Mouse (Mus musculus) inflammation-experienced regulatory T-cells, adult 6 months (primary cell): ENCODE data around the gene 4930404H24Rik. TPM values are rescaled to one million over a fixed set of nuclear protein-coding genes. Genes with fewer than 3 reads are reported as not detected.
"Not testable (repeated sequence)": the region's sequence is repeated elsewhere in the genome, so short reads cannot be mapped to it uniquely, and the experiment has no call there.

Experiments
- ATAC-seq: one replicate; pipeline ENCODE4 v1.8.0; 2017
- polyA plus RNA-seq, 3 experiments: library from polyadenylated mRNA; unstranded; fragments of 100-300 nt; shearing (Covaris generic); gene quantifications; one replicate each; pipeline ENCODE4 v1.2.1; 2017

The 4930404H24Rik gene
- polyA plus RNA-seq, 3 experiments from 2014 or later, result not detected

DNA sequence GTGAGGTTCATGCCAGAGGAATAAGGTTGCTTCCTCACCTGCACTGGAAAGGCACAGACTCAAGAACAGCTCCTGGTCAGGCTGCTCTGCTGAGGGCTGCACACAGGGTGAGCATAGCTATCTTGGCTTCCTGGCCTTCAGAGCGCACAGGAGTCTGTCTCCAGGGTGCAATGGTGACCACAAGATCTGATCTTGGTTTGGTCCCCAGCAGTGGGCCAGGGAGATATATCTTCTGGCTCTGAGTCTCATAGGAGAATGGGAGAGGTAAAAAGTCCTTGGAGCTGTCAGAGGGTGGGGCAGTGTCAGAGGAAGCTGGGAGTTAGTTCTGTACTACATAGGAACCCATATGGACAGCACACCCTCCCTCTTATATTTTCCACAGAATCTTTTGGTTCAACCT is 13.1 kb upstream of the 4930404H24Rik start:
- no peak for ATAC-seq

DNA sequence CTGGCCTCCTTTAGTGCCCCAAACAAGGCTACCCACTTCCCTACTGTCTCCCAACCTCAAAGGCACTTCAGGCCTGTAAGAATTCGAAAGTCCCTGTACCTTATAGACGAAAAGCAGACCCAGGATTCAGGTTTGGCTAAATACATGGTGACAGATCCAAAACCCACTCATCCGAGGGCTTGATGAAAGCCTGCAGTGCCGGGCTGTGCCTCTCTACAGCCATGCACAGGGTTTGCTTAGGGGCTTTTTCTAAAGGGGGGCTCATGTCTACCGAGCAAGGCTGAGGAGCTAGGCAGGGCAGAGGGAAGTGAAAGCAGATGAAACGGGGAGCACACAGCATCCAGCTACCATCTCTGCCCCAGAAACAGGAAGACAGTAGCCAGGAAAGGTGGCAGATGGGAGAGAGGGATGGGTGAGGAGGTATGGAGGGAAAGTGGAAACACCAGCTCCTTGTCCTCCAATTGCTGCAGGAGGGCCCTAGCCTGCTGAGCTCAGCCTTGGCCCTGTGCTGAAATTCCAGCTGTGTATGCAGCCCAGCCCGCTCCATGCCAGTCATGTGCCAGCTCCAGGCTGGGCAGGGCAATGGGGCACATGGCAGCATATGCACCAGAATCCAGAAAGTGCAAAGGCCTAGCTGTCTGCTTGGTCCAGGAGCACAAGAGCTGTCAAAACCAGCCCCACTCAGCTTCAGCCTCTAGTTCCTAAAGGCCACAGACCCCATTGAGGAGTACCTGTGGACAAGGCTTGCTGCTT is 11.3 kb upstream of the 4930404H24Rik start:
- no peak for ATAC-seq

DNA sequence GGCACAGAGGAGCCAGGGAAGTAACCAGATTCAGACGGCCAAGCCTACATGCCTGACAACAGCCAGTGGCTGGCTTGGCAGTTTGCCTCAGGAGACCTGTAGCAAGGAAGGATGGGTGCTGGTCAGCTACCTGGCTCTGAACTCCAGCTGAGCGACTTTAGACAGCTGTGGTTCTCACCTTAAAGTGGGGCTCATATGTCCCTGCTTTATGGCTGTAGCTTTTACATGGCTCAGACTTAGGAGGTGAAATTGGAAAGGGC is 10.8 kb upstream of the 4930404H24Rik start:
- ATAC-seq, result no peak

DNA sequence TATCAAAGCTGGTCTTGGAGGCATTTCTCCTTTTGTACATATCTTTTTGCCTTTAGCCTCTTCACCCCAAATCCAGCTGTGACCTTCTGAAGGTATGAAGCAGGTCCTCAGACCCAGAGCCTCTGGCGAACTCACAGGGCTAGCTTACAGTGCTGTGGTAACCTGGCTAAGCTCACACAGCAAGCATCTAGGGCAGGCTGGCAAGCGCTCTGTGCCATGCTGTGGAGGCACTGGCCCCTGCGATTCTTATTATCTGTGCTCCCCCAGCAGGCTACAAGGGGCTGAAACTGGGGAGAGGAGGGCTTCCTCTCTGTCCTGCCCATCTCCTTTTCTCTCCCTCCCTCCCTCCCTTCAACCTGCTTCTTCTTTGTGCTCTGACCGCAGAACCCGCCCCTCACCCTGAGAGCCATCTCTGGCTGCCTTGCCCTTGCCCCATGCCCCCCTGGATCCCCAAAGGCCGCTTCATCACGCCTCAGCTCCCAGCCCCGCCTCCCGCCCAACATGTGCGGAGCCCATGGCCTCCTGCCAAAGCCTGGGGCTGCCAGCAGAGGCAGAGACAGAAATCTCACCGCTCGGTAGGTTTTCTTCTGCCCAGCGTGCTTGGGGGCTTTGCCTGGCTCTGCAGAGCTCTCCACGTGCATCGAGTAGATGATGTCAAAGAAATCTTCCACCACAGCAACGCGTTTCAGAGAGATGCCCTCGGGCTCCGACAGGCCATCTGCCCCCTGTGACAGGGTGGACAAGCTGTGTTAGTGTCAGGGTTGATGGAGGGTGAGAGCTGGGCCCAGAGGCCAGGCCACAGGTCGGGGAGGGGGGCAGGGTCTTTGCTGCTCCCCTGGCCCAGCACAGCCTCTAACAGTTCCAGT is 9.2 kb upstream of the 4930404H24Rik start:
- ATAC-seq, result no peak

DNA sequence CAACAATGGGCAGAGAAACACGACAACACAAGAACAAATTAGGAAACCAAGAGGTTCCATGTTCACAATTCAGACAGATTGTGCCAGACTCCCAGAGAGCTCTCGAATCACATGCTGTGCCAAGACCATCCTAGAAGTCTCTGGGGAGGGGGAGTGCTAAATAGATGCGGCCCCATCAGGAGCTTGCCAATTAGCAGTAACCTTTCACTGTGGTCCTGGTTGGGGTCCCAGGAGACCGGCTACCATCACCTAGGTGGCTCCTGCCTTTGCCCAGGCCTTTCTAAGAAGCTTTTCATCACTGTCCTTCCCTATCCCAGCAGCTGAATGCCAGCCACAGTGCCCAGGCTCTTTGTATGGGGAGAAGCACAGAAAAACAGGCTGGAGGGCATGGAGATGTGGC is 8.5 kb upstream of the 4930404H24Rik start:
- no peak for ATAC-seq

DNA sequence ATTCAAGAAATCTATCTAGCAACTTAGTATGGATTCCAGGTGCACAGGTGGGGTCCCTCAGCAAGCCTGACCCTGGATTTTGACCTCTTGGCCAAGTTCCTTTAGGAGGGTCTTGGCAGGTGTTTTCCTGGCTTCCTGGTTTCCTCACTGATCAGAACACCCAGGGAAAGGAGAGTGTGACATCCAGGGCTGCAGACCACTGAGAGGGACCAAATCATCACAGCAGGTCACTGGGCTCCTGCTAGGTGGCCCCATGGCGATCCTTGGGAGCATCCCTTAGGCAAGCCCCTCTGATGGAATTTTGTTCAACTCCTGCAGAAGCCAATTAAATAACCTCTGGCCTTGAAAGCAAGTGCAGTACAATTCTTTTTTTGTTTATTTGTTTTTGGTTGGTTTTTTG is 2.5 kb upstream of the 4930404H24Rik start:
- no peak for ATAC-seq

DNA sequence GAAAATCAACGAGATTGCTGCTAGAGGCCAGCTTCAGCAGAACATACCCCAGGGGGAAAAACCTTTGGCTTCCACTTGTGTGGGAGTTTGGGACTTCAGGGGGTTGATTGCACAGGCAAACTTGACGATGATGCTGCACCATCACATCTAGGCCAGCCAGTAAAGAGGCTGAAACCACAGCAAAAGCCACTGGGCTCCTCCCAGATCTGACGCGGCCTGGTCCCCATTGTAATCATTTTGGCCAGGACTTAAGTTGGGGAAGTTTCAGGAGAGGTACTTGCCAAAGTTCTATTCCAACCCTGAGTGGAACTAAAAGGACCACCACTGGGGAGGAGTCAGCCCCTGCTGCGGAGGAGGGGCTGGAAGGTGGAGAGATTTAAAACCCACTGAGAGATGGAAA is 1.6 kb upstream of the 4930404H24Rik start:
- ATAC-seq, result no peak

DNA sequence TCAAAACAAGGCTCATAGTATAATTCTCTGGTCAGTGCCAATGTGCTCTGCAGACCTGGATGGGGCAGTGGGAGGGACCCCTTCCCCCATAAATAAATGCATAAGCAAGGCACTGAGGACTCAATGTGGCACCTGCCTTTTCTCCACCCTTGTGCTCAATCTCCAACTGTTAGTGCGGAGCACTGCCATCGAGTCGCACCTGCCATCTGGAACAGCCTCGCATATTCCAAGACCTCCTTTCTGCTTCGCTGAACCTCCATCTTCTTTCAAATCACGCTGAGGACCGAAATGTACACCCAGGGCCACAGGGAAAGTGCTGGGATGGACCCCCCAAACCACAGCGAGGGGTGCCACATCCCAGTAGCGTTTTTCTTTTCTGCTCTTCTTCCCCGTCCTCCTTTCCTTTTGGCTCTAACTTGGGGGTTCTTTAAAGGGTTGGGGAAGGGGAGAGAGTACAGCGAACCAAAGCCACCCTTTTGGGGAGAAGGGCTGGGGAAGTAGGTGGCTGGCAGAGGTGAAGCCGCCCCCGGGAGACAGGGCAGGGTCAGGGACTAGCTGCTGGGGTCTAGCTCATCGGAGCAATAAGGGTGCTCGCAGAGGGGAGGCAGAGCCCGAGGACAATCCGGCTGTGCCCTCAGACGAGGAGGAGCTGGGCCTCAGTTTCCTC is 945 bp upstream of the 4930404H24Rik start:
- ATAC-seq, result no peak

DNA sequence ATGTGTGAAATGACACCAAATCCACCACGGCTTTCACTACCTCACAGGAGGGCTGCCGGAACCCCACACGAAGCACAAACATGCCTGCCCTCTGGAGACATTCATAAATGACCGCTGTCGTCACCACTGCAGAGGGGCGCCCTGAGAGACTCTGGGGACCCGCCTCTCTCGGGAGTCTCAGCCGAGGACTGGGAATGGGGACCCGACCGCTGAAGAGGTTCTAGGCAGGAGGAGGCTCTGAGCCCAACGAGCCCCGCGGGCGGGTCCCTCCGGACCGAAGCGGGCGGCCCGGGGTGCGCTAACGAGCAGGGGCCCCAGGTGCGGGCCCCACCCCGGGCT is 442 bp upstream of the 4930404H24Rik start:
- no peak for ATAC-seq

DNA sequence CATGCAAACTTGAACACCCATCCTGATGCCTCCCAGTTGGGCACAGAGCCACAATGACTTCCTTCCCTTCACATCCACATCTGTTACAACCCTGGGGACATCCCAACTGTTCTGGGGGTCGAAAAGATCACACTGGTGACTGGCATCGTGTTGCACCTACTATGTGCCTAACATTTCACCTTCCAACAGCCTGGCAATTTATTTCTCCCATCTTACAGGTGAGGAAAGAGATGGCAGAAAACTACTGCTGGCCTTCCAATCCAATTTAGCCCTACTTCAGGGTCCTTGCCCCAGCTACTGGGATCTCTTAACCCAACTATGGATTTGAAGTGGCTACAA is 772 bp downstream of the 4930404H24Rik start:
- ATAC-seq, result no peak

DNA sequence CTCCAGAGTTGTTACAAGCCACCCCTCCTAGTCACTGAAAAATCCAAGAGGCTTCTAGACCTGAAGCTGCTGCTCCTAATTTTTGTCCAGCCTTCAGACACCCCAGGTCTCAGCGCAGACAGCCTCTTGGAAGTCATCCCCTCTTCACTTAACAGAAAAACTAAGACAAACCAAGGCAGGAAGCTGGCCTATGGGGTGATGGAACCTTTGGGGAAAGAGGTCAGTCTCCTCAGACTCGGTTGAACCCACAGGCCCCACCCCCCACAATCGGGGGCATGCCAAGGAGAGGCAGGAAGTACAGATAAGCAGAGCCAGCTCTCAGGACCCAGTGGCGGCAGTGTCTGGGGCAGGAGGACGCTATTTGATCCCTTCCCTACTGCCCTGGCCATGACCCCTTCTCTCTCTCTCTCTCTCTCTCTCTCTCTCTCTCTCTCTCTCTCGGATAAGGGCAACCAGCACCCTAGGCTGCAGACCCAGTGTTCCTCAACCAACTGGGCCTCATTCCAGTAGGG is 1.2 kb downstream of the 4930404H24Rik start:
- ATAC-seq, result peak; percentile 22

DNA sequence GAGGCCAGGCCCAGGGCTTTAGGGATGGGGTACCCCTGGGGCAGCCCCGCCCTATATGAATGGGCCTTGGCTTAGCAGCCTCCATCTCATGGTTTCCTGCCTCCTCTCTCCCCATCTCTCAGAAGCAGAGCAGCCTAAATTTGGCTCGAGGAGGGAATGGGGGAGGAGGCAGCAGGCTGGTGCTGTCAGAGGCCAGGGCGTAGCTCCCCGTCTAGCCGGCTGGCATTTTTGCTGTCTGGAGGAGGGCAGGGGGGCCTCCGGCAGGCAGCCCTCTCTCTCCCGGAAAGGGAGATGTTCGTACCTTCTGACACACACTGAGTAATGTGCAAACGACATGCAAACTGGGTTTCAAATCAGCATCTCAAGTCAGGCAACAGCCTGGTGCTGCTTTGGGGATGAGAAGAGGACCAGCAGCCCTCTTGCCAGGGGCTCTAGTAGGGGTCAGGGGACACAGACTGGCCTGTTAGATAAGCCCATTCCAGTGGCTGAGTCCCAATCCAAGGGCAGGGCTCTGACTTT is 1.8 kb downstream of the 4930404H24Rik start:
- peak; percentile 35 for ATAC-seq

DNA sequence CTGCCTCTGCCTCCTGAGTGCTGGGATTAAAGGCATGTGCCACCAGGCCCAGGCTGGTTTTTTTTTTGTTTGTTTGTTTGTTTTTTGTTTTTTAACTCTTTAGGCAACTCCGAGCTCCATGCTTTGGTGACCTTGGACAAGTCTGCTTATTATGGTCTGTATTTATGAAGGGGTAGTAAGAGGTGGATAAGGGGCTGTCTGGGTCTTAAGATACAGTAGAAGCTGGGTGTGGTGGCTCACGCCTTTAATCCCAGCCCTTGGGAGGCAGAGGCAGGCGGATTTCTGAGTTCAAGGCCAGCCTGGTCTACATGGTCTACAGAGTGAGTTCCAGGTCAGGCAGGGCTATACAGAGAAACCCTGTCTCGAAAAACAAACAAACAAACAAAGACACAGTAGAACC is 2.8 kb downstream of the 4930404H24Rik start:
- ATAC-seq, result not testable (repeated sequence)

DNA sequence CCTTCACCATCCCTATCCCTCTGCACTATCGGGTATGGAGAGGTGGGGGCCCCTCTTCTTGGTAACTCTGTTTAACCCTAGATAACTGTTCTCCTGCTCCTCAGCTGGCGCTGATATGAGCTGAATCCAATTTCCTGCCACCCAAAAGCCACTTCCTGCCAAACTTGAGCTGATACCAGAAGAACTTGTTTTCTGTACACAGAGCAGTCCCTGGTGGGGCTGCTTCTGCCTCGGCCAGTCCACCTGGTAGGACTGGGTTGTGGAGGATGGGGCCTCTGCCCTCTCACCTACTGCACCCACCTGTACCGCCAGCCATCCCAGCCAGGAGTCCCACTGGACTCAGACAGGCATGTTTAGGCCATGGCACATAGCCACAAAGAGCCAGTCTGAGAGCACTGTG is 3.2 kb downstream of the 4930404H24Rik start:
- ATAC-seq, result peak; percentile 42

DNA sequence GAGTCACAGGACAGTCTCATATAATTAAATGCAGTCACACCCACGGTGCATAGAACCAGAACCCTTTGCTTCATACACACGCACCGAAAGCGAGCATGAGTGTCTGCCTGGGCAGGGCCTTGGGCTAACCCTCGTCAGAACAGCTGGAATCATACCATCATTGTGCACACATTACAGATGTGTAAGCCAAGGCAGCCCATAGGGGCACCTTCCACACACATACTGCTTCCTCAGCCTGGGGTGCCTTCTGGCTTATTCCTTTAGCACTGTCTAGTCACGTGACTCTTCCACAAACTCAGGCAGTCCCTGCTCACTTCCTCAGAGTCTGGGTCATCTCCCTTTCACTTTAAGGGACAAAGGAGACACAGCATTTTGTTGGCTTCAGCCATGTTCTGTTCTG is 3.7 kb downstream of the 4930404H24Rik start:
- ATAC-seq, result no peak

DNA sequence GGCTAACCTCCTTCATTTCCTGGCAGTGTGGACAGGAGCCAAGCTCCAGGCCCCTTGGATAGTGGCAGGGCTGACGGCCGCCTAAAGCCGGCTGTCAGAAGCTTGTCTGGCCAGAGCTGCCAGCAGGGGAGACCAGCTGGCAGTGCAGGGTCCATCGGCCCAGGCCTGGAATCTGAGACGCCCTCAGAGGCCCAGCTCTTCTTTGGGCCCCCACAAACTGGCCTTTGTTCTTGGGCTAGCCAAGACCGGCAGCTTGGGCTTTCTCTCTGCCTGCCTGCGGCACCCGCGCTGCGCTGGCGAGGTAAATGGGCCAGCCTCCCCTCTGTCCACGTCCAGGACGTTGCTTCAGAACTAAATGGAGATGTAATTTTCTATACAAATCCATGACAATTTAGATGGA is 4.3 kb downstream of the 4930404H24Rik start:
- ATAC-seq, result no peak

DNA sequence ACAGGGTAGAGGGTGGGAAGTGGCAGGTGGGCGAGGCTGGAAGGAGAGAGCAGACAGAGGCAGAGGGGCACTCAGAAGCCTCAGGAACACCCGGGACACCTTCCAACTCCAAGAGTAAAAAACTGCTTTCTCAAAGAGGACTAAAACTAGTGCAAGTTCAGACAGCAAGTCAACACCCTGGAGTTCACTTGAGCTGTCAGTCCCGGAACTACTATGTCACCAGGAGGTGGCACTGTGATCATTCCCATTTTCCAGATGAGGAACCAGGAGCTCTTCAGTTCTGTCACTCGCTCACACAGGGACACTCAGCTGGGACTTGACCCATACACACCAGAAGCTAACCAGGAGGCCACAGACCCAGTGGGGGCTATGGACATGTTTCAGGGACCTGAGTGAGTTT is 6.6 kb downstream of the 4930404H24Rik start:
- ATAC-seq, result no peak

DNA sequence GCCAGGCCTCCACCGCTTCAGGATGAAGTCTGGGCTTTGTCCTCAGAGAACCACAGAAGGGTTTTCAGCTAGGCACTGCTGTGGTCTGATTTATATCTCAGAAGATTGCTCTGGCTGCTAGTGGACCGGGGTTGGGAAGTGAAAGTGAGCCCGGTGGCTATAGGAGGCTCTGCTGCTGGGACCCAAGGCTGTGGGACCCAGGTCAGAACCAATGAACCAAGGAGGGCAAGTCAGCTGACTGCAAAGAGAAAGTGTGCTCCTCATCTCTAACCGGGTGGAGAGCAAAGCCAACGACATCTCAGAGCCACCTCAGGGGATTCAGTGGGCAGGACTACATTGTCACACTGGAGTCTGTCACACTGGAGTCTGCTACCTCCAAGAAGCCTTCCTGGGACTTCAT is 13.8 kb downstream of the 4930404H24Rik start:
- ATAC-seq, result no peak

DNA sequence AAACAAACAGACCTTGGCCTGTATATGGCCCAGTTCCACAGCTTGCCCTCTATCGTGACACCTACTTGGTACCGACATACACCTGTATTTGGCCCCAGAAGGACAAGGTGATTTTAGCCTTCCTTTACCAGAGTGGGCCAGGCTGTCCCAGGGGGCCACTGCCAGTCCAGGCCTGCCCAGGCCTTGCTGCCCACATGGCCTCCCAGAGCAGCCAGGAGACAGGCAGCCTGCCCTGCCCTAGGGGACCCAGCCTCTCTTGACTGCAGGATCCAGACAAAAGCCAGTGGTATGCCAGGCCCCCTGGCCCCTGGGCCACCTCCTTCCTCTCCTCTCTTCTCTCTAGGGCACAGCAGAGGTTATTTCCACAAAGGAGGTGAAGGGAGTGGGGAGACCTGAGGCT is 15.4 kb downstream of the 4930404H24Rik start:
- ATAC-seq, result no peak

DNA sequence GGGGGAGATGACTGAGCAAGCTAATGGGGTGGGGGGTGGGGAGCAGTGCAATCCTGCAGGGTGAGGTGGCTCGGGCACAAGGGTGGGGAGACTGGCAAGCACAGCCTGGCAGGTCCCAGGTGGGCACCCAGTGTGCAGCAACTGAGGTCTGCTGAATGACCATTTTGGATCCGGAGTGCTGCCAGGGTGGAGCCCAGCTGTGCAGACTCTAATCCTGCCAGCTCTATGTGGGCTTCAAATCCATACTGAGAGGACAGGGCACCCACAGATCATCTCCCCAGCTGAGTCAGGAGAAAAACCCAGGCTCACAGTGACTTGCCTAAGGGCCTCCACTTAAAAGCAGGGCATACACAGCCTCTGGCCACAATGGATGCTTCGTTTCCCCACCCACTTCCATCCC is 15.8 kb downstream of the 4930404H24Rik start:
- ATAC-seq, result no peak

DNA sequence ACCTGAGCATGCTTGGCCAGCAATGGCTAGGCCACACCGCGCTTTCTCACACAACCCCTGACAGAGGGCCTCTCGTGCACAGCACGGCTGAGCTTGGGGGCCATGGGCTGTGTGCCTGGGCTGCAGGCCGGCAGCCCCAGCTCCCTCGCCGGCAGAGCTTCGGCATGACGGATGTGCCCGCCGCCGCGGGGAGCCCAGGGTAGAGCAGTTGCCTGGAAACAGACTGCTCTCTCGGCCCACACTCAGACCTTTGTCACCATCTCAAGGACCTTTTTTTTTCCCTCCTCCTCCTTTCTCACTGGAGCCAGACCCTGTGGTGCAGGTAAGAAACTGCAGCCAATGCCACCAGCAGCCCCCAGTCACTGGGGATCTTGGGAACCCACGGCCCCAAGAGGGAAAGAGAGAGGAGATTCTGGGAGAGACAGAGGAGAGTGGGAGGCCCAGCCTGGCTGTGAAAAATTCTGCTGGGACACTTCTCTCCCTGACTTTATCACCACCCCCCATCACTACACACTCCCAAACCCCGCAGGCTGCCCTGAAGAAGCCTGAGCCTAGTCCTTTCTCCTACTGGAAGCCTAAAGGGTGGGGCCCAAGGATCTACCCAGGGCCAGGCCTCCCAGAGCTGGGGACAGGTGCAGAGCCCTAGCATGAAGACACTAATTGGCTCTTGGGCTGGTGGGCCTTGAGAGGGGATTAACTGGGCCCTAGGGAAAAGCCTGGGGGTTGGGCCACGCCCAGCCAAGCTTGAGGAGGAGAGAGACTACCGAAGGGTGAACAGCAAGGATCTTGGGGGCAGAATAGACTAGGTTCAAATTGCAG is 16.8 kb downstream of the 4930404H24Rik start:
- no peak for ATAC-seq

DNA sequence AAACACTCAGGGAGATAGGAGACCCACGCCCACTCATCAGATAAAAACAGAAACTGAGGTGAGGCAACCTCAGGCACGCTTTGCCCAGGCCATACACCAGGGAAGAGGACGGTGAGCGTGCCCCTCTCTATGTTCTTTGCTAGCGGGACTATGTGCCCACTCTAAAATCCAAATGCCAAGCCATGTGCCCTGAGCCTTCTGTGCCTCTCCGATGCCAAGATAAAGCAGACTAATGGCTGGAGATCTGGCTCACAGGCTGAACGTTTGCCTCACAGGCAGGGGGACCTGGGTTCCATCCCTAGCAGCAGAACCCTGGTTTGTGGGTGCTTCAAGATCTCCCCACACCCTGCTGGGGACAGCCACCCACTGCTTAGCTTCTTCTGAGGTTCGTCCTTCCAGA is 17.5 kb downstream of the 4930404H24Rik start:
- no peak for ATAC-seq

DNA sequence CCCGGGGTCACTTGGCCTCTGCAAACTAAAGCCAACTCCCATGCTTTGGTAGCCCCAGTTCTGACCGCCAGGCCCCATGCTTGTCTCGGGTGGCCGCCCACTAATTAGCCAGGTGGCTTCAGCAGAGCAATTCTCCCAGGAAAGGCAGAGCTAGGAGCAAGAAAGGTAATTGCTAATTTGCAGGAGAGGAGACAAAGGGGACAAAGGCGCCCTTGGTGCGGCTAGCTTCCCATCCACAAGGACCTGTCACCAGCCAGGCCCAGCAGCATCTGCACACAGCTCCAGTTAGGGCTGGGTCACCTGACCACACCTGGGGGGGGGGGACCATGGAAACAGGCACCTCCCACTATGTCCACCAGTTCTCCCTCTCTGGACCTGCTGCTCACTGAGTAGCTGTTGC is 19.0 kb downstream of the 4930404H24Rik start:
- no peak for ATAC-seq
